Comparison of ENCODE assay signal across 9 mouse cellular contexts in the genomic region with DNA sequence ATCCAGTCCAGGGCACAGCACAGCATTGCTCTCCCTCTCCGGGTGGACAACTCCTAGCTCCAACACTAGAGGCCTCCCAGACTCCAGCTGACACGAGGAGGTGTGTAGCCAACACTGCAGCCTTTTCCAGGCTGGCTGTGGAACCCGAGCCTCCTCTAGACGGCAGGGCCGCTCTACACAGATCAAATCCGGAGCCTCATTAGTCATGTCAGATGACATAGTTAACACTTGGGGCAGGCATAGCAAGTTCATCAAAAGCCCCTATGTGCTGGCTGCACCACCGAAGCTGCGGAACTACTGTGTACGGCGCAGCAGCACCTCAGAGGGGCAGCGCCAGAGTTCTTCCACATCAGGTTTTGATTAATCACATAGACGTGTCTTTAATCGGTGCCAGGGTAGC. TPM values are rescaled to one million over a fixed set of nuclear protein-coding genes. Genes with fewer than 3 reads are reported as not detected.
A peak's percentile ranks its signal among the peaks of the same experiment; 100 is the strongest.
DNase-seq lines count a peak whose midpoint lies in the region; ATAC-seq lines count a peak whose summit lies in the region.
"Had no signal": no experiment of that assay in that cellular context is flagged by ENCODE, and none has a peak within 500 bp of the region (broad histone marks: within the 10 kb centered on the region; RNA-seq: fewer than 3 reads in every experiment).

No protein-coding gene starts in this region.

- H3K36me3 ChIP-seq in forebrain, embryonic 16.5 days (ENCODE audit: control insufficient read depth, insufficient read depth), result no peaks in the 10 kb centered on the region
- H3K36me3 ChIP-seq in intestine, embryonic 14.5 days (ENCODE audit: control insufficient read depth, insufficient read depth, low read length), result no peaks in the 10 kb centered on the region
- no peaks in the 10 kb centered on the region for H3K36me3 ChIP-seq in neural tube, embryonic 11.5 days (ENCODE audit: control insufficient read depth, insufficient read depth, low read length)

- peak; percentile 14 for DNase-seq in right cerebral cortex, postnatal 14 days
- DNase-seq in right cerebral cortex, postnatal 36 days (ENCODE audit: low spot score in 2 of 2), result no peak
- no peak for DNase-seq in intestine, embryonic 14.5 days (ENCODE audit: low spot score)
- DNase-seq in neural tube, embryonic 11.5 days (ENCODE audit: low spot score), result peak; percentile 53
- DNase-seq in spleen, adult 18-20 months, result no peak
- DNase-seq in left cerebral cortex, adult 8-10 months (ENCODE audit: low spot score in 2 of 2), result no peak

- no peaks in the 10 kb centered on the region for H3K9me3 ChIP-seq in forebrain, embryonic 16.5 days (ENCODE audit: control insufficient read depth, low read length)
- H3K9me3 ChIP-seq in intestine, embryonic 14.5 days (ENCODE audit: control insufficient read depth, low read length), result no peaks in the 10 kb centered on the region
- H3K9me3 ChIP-seq in neural tube, embryonic 11.5 days (ENCODE audit: control insufficient read depth, low read length), result no peaks in the 10 kb centered on the region

- 48% methylated on average over 13 of the region's 13 CpGs for WGBS in forebrain, embryonic 16.5 days
- 39% methylated on average over 13 of the region's 13 CpGs for WGBS in intestine, embryonic 14.5 days
- WGBS in neural tube, embryonic 11.5 days, result 45% methylated on average over 13 of the region's 13 CpGs

- H3K4me3 ChIP-seq in forebrain, embryonic 16.5 days (replicated peaks; ENCODE audit: low read length), result no peak overlapping the region
- H3K4me3 ChIP-seq in intestine, embryonic 14.5 days (ENCODE audit: low read depth, low read length), result no peak overlapping the region
- no peak overlapping the region for H3K4me3 ChIP-seq in neural tube, embryonic 11.5 days (ENCODE audit: low read depth, low read length)
- H3K4me3 ChIP-seq: megakaryocyte, embryonic 14.5 days had no signal

- no peak overlapping the region for H3K27ac ChIP-seq in forebrain, embryonic 16.5 days (ENCODE audit: low read length)
- H3K27ac ChIP-seq in intestine, embryonic 14.5 days (ENCODE audit: low read depth), result no peak overlapping the region
- no peak overlapping the region for H3K27ac ChIP-seq in neural tube, embryonic 11.5 days (ENCODE audit: low read depth, low read length)

- H3K4me2 ChIP-seq in forebrain, embryonic 16.5 days (ENCODE audit: low read length), result no peak overlapping the region
- H3K4me2 ChIP-seq in intestine, embryonic 14.5 days (ENCODE audit: low read length), result peak overlapping the region; percentile 15; the same call in 1 of the 2 replicates
- no peak overlapping the region for H3K4me2 ChIP-seq in neural tube, embryonic 11.5 days (ENCODE audit: low read depth)

- H3K27me3 ChIP-seq in forebrain, embryonic 16.5 days (replicated peaks; ENCODE audit: control insufficient read depth, insufficient read depth, low read length), result no peaks in the 10 kb centered on the region
- H3K27me3 ChIP-seq in intestine, embryonic 14.5 days (replicated peaks; ENCODE audit: control insufficient read depth, insufficient read depth, low read length), result no peaks in the 10 kb centered on the region
- H3K27me3 ChIP-seq in neural tube, embryonic 11.5 days (ENCODE audit: control insufficient read depth, insufficient read depth, low read length), result no peaks in the 10 kb centered on the region

- peak; percentile 47 for ATAC-seq in forebrain, embryonic 16.5 days
- peak; percentile 77 for ATAC-seq in intestine, embryonic 14.5 days (replicated peaks; ENCODE audit: low FRiP score, low TSS enrichment, low read depth)
- ATAC-seq in neural tube, embryonic 11.5 days (ENCODE audit: insufficient read depth, low FRiP score, low TSS enrichment), result no peak
- ATAC-seq in frontal cortex, adult (ENCODE audit: low TSS enrichment), result no peak

- peaks cover 7% of the 10 kb centered on the region; the same call in 1 of the 2 replicates for H3K4me1 ChIP-seq in forebrain, embryonic 16.5 days (replicated peaks; ENCODE audit: control insufficient read depth, insufficient read depth, low read length)
- H3K4me1 ChIP-seq in intestine, embryonic 14.5 days (replicated peaks; ENCODE audit: control insufficient read depth, insufficient read depth, low read length), result 0 out of 2 replicates have a peak, but pooled peaks cover 2% of the 10 kb centered on the region
- no peaks in the 10 kb centered on the region for H3K4me1 ChIP-seq in neural tube, embryonic 11.5 days (ENCODE audit: control insufficient read depth, insufficient read depth, low read length)

- H3K9ac ChIP-seq in forebrain, embryonic 16.5 days (replicated peaks; ENCODE audit: low read depth, low read length), result no peak overlapping the region
- no peak overlapping the region for H3K9ac ChIP-seq in intestine, embryonic 14.5 days (ENCODE audit: low read length)
- H3K9ac ChIP-seq in neural tube, embryonic 11.5 days (ENCODE audit: low read length), result no peak overlapping the region

RNA-seq across cellular contexts. Expression of a gene that starts 17.0 kb away (rescaled TPM):
- polyA plus RNA-seq in forebrain, embryonic 16.5 days (2015; fragmentation: Nextera tagmentation; extraction: Ambion mirVana), result 50.8 and 54.8 TPM in 2 replicates
- 56.5 and 58.8 TPM in 2 replicates for polyA plus RNA-seq in intestine, embryonic 14.5 days (2014; fragmentation: Nextera tagmentation; extraction: Ambion mirVana)
- polyA plus RNA-seq in neural tube, embryonic 11.5 days (2014; fragmentation: Nextera tagmentation; extraction: Ambion mirVana), result 83.3 and 85.9 TPM in 2 replicates
- total RNA-seq in left cerebral cortex, adult 8-10 months (2022), result 10 to 100 TPM; 55.7 to 68.5 (median 57.2) TPM

RNA-seq across cellular contexts. Expression of a gene that starts 29.3 kb away (rescaled TPM):
- 41.6 and 42.2 TPM in 2 replicates for polyA plus RNA-seq in forebrain, embryonic 16.5 days (2015; fragmentation: Nextera tagmentation; extraction: Ambion mirVana)
- 32.3 and 41.7 TPM in 2 replicates for polyA plus RNA-seq in intestine, embryonic 14.5 days (2014; fragmentation: Nextera tagmentation; extraction: Ambion mirVana)
- polyA plus RNA-seq in neural tube, embryonic 11.5 days (2014; fragmentation: Nextera tagmentation; extraction: Ambion mirVana), result 60.2 and 63.7 TPM in 2 replicates
- total RNA-seq in left cerebral cortex, adult 8-10 months (2022), result 10 to 100 TPM; 56.6 to 65.0 (median 59.1) TPM

Comparison
In these comparisons a context has a peak if more than half of its experiments do, and no peak if none do; other contexts are left out.
1. DNase-seq: peak in right cerebral cortex, postnatal 14 days (single experiment) and neural tube, embryonic 11.5 days (single experiment); none in right cerebral cortex, postnatal 36 days (0 of 2), intestine, embryonic 14.5 days (single experiment), spleen, adult 18-20 months (0 of 2) and left cerebral cortex, adult 8-10 months (0 of 2).
2. ATAC-seq: peak in forebrain, embryonic 16.5 days (single experiment) and intestine, embryonic 14.5 days (single experiment); none in neural tube, embryonic 11.5 days (single experiment) and frontal cortex, adult (single experiment).